Mouse (Mus musculus) CH12.LX (cell line): Measurements from ENCODE around the gene Map3k20.

Experiments used
- CHD2 ChIP-seq: IDR thresholded peaks from 2 replicates; pipeline ENCODE4 v1.6.1; 2011; ENCODE audit warnings: low read length, improper control_type of control experiment
- CTCF ChIP-seq, 2 experiments: IDR thresholded peaks in 1 of 2; conservative IDR thresholded peaks in 1 of 2; 2 replicates each; pipeline ENCODE4 v1.5.1; 2011 to 2012; ENCODE audit warnings: low read depth in 2 of 2, low read length in 2 of 2, improper control_type of control experiment in 1 of 2, inconsistent platforms in 1 of 2, mild to moderate bottlenecking in 1 of 2, moderate library complexity in 1 of 2
- KAT2A ChIP-seq: IDR thresholded peaks from 2 replicates; pipeline ENCODE4 v1.6.1; 2012; ENCODE audit warnings: low read length, improper control_type of control experiment, inconsistent platforms; ENCODE audit not compliant: insufficient replicate concordance
- MAX ChIP-seq: IDR thresholded peaks from 2 replicates; pipeline ENCODE4 v1.6.1; 2011; ENCODE audit warnings: low read length, improper control_type of control experiment
- POLR2A ChIP-seq: IDR thresholded peaks from 2 replicates; pipeline ENCODE4 v1.6.1; 2011; ENCODE audit warnings: low read depth, mild to moderate bottlenecking, improper control_type of control experiment, low read length
- POLR2AphosphoS2 ChIP-seq: IDR thresholded peaks from 2 replicates; pipeline ENCODE4 v1.6.1; 2011; ENCODE audit warnings: low read depth, low read length, improper control_type of control experiment
- RCOR1 ChIP-seq: conservative IDR thresholded peaks from 2 replicates; pipeline ENCODE4 v1.6.1; 2012; ENCODE audit warnings: low read depth, mild to moderate bottlenecking, inconsistent platforms, low read length, improper control_type of control experiment
- USF1 ChIP-seq: IDR thresholded peaks from 2 replicates; pipeline ENCODE4 v1.6.1; 2014; ENCODE audit warnings: low read depth, mild to moderate bottlenecking, inconsistent platforms, low read length, improper control_type of control experiment
- USF2 ChIP-seq: conservative IDR thresholded peaks from 2 replicates; pipeline ENCODE4 v1.6.1; 2011; ENCODE audit warnings: low read depth, low read length, improper control_type of control experiment

DNA sequence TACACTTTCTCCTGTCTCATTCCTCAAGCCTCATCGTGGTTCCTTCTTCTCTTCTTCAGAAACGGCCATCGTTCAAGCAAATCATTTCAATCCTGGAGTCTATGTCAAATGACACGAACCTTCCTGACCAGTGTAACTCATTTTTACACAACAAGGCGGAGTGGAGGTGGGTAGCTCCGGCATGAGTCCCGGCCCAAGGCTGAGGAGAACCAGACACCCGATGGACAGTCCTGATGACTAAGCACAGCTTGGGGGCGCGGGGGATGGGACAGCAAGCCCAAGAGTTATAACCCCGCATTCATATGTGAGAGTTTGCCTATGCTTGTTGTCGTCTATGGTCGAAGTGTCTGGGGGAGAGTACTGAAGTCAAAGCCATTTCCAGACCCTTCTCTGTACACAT is 104.0 kb downstream of the Map3k20 start:
- no peak for TF ChIP-seq CTCF (conservative IDR thresholded peaks at IDR 0.05 in 1 of 2, IDR thresholded peaks at IDR 0.05 in 1 of 2; ENCODE audit: low read depth in 2 of 2, low read length in 2 of 2)
- no peak for TF ChIP-seq USF2
- TF ChIP-seq KAT2A: no peak
- no peak for TF ChIP-seq RCOR1
- TF ChIP-seq MAX: no peak
- TF ChIP-seq CHD2: no peak
- TF ChIP-seq POLR2A: no peak
- no peak for TF ChIP-seq POLR2AphosphoS2
- TF ChIP-seq USF1: no peak
